Mouse (Mus musculus): ENCODE data around the gene Tmem205. TPM values are rescaled to one million over a fixed set of nuclear protein-coding genes. Genes with fewer than 3 reads are reported as not detected.
A peak's percentile ranks its signal among the peaks of the same experiment; 100 is the strongest.

Tmem205 gene
- polyA plus RNA-seq, 1 experiment from 2014 or later = 36.9 TPM

GRCm38 (mm10) chr9:21904031-21904430, 23.3 kb downstream of the Tmem205 start:
- Histone ChIP-seq H3K4me3 (no peak overlapping the region), H3K9ac (replicated peaks) (no peak overlapping the region), H3K4me2 (replicated peaks) (no peak overlapping the region), H3K9me3 (no peaks in the 10 kb centered on the region), H3K4me1 (peaks cover 4% of the 10 kb centered on the region; the same call in 1 of the 2 replicates), H3K27me3 (peaks cover 28% of the 10 kb centered on the region), H3K27ac (replicated peaks) (no peak overlapping the region), H3K36me3 (no peaks in the 10 kb centered on the region)
- ATAC-seq (ENCODE audit: low FRiP score, low read depth) = no peak
- 86% methylated on average over 4 of the region's 4 CpGs for WGBS

- Histone ChIP-seq H3K27me3 (peaks cover 29% of the 10 kb centered on the region), H3K4me2 (replicated peaks) (peak overlapping the region; percentile 60), H3K9me3 (no peaks in the 10 kb centered on the region), H3K27ac (replicated peaks) (no peak overlapping the region), H3K9ac (replicated peaks) (peak overlapping the region; percentile 28; the same call in 1 of the 2 replicates), H3K4me3 (peak overlapping the region; percentile 48), H3K4me1 (peaks cover 4% of the 10 kb centered on the region; the same call in 1 of the 2 replicates), H3K36me3 (no peaks in the 10 kb centered on the region)
- 14% methylated on average over 10 of the region's 10 CpGs for WGBS
- peak; percentile 87 for ATAC-seq (ENCODE audit: low FRiP score, low read depth)
These were observed 26.0 kb downstream of the Tmem205 start for GRCm38 (mm10) chr9:21901223-21901820.

GRCm38 (mm10) chr9:21889229-21889628, 38.1 kb downstream of the Tmem205 start:
- no peak for ATAC-seq (ENCODE audit: low FRiP score, low read depth)
- no peak overlapping the region for H3K4me3 ChIP-seq

GRCm38 (mm10) chr9:21876601-21877000, 50.8 kb downstream of the Tmem205 start:
- H3K4me2 ChIP-seq (replicated peaks) = no peak overlapping the region
- H3K9me3 ChIP-seq = peaks cover 4% of the 10 kb centered on the region; the same call in 1 of the 2 replicates
- H3K9ac ChIP-seq (replicated peaks) = no peak overlapping the region
- H3K4me1 ChIP-seq = no peaks in the 10 kb centered on the region
- ATAC-seq (ENCODE audit: low FRiP score, low read depth) = no peak
- H3K27me3 ChIP-seq = 0 out of 2 replicates have a peak, but pooled peaks cover 4% of the 10 kb centered on the region
- no peaks in the 10 kb centered on the region for H3K36me3 ChIP-seq
- WGBS = 63% methylated on average over 3 of the region's 3 CpGs
- H3K4me3 ChIP-seq = no peak overlapping the region
- H3K27ac ChIP-seq (replicated peaks) = no peak overlapping the region

More at GRCm38 (mm10) chr9:21889229-21889628, 38.1 kb downstream of the Tmem205 start:
- Histone ChIP-seq H3K4me2 (replicated peaks) (no peak overlapping the region), H3K9ac (replicated peaks) (no peak overlapping the region), H3K4me1 (no peaks in the 10 kb centered on the region), H3K9me3 (no peaks in the 10 kb centered on the region), H3K27me3 (0 out of 2 replicates have a peak, but pooled peaks cover 11% of the 10 kb centered on the region), H3K36me3 (no peaks in the 10 kb centered on the region), H3K27ac (replicated peaks) (no peak overlapping the region)
- WGBS = 64% methylated on average over 3 of the region's 3 CpGs

- ATAC-seq (ENCODE audit: low FRiP score, low read depth) = no peak
- H3K27me3 ChIP-seq = 0 out of 2 replicates have a peak, but pooled peaks cover 4% of the 10 kb centered on the region
- H3K4me2 ChIP-seq (replicated peaks) = no peak overlapping the region
- H3K9me3 ChIP-seq = no peaks in the 10 kb centered on the region
- H3K9ac ChIP-seq (replicated peaks) = no peak overlapping the region
- H3K27ac ChIP-seq (replicated peaks) = no peak overlapping the region
- no peaks in the 10 kb centered on the region for H3K36me3 ChIP-seq
- 0 out of 2 replicates have a peak, but pooled peaks cover 3% of the 10 kb centered on the region for H3K4me1 ChIP-seq
- WGBS = 55% methylated on average over 4 of the region's 4 CpGs
- H3K4me3 ChIP-seq = no peak overlapping the region
These were observed 55.2 kb downstream of the Tmem205 start for GRCm38 (mm10) chr9:21872204-21872603.

Other genes with a start within 250 kb of the Tmem205 start
- gene Ldlr, start 204.1 kb downstream of the Tmem205 start, polyA plus RNA-seq (2016; fragmentation: Nextera tagmentation; extraction: Ambion mirVana) = 39.5 and 43.5 TPM in 2 replicates
- 74.2 and 87.2 TPM in 2 replicates for gene Spc24, start 167.3 kb downstream of the Tmem205 start, polyA plus RNA-seq (2016; fragmentation: Nextera tagmentation; extraction: Ambion mirVana)
- 7.7 and 9.9 TPM in 2 replicates for gene Kank2, start 128.8 kb downstream of the Tmem205 start, polyA plus RNA-seq (2016; fragmentation: Nextera tagmentation; extraction: Ambion mirVana)
- gene Angptl8, start 92.0 kb downstream of the Tmem205 start, polyA plus RNA-seq (2016; fragmentation: Nextera tagmentation; extraction: Ambion mirVana) = 0.28 and 0.64 TPM in 2 replicates
- 20.0 and 24.5 TPM in 2 replicates for gene Dock6, start 74.9 kb downstream of the Tmem205 start, polyA plus RNA-seq (2016; fragmentation: Nextera tagmentation; extraction: Ambion mirVana)
- gene Rab3d, start 9.4 kb downstream of the Tmem205 start, polyA plus RNA-seq (2016; fragmentation: Nextera tagmentation; extraction: Ambion mirVana) = 13.2 and 13.4 TPM in 2 replicates
- 6.1 and 6.9 TPM in 2 replicates for gene Ccdc159, start 85 bp downstream of the Tmem205 start, polyA plus RNA-seq (2016; fragmentation: Nextera tagmentation; extraction: Ambion mirVana)
- 45.6 and 47.0 TPM in 2 replicates for gene Plppr2, start 9.5 kb upstream of the Tmem205 start, polyA plus RNA-seq (2016; fragmentation: Nextera tagmentation; extraction: Ambion mirVana)
- 7.8 and 8.1 TPM in 2 replicates for gene Swsap1, start 28.2 kb upstream of the Tmem205 start, polyA plus RNA-seq (2016; fragmentation: Nextera tagmentation; extraction: Ambion mirVana)
- gene Epor, start 36.0 kb upstream of the Tmem205 start, polyA plus RNA-seq (2016; fragmentation: Nextera tagmentation; extraction: Ambion mirVana) = 3.0 and 3.4 TPM in 2 replicates
- 2.7 TPM in 2 replicates for gene Rgl3, start 61.9 kb upstream of the Tmem205 start, polyA plus RNA-seq (2016; fragmentation: Nextera tagmentation; extraction: Ambion mirVana)
- 3.8 and 4.9 TPM in 2 replicates for gene Ccdc151, start 75.1 kb upstream of the Tmem205 start, polyA plus RNA-seq (2016; fragmentation: Nextera tagmentation; extraction: Ambion mirVana)
- 99.2 and 100.0 TPM in 2 replicates for gene Prkcsh, start 75.2 kb upstream of the Tmem205 start, polyA plus RNA-seq (2016; fragmentation: Nextera tagmentation; extraction: Ambion mirVana)
- gene Elavl3, start 124.5 kb upstream of the Tmem205 start, polyA plus RNA-seq (2016; fragmentation: Nextera tagmentation; extraction: Ambion mirVana) = 60.4 and 61.9 TPM in 2 replicates
- gene Gm49318, start 143.7 kb upstream of the Tmem205 start, polyA plus RNA-seq (2016; fragmentation: Nextera tagmentation; extraction: Ambion mirVana) = not detected in 2 replicates
- gene Zfp653, start 143.8 kb upstream of the Tmem205 start, polyA plus RNA-seq (2016; fragmentation: Nextera tagmentation; extraction: Ambion mirVana) = 19.0 and 21.2 TPM in 2 replicates
- 35.6 and 40.7 TPM in 2 replicates for gene Ecsit, start 157.9 kb upstream of the Tmem205 start, polyA plus RNA-seq (2016; fragmentation: Nextera tagmentation; extraction: Ambion mirVana)
- gene Cnn1, start 171.7 kb upstream of the Tmem205 start, polyA plus RNA-seq (2016; fragmentation: Nextera tagmentation; extraction: Ambion mirVana) = 6.7 TPM in 2 replicates
- gene Elof1, start 189.6 kb upstream of the Tmem205 start, polyA plus RNA-seq (2016; fragmentation: Nextera tagmentation; extraction: Ambion mirVana) = 178 and 187 TPM in 2 replicates
- 5.7 and 9.4 TPM in 2 replicates for gene Acp5, start 208.2 kb upstream of the Tmem205 start, polyA plus RNA-seq (2016; fragmentation: Nextera tagmentation; extraction: Ambion mirVana)
- gene Pigyl, start 229.3 kb upstream of the Tmem205 start, polyA plus RNA-seq (2016; fragmentation: Nextera tagmentation; extraction: Ambion mirVana) = 62.0 and 66.8 TPM in 2 replicates

All from midbrain, embryonic 12.5 days (tissue).